Comparison of ENCODE assay signal across 9 mouse cellular contexts in the genomic region with DNA sequence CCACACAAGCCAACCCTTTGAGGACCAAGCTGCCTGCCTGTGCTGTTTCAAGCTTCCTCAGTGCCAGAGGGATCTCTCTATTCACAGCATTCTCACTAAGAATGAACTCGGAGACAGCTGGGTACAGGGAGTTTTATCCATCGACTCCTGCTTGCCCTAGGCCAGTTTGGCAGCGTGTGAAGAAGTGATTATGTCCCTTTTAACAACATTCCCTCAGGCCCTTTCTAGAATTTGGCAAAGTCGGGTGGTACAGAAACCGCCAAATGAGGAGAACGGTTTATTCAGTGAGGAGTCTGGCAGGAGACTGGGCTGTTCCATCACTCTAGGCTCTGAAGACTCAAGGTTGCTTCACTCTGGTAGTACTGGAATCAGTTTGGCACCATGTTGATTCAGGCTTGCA. TPM values are rescaled to one million over a fixed set of nuclear protein-coding genes. Genes with fewer than 3 reads are reported as not detected.
A peak's percentile ranks its signal among the peaks of the same experiment; 100 is the strongest.
DNase-seq lines count a peak whose midpoint lies in the region; ATAC-seq and TF ChIP-seq lines count a peak whose summit lies in the region.
"Had no signal": no experiment of that assay in that cellular context is flagged by ENCODE, and none has a peak within 500 bp of the region (broad histone marks: within the 10 kb centered on the region; RNA-seq: fewer than 3 reads in every experiment).

No protein-coding gene starts in this region.

- no peak for TF ChIP-seq CTCF in left cerebral cortex, adult 2 months (IDR thresholded peaks at IDR 0.05)

- no peak overlapping the region for H3K27ac ChIP-seq in forebrain, embryonic 10.5 days
- H3K27ac ChIP-seq in forebrain, embryonic 16.5 days (ENCODE audit: low read length) = no peak overlapping the region
- H3K27ac ChIP-seq in left cerebral cortex, adult 2 months = peak overlapping the region; percentile 90
- no peak overlapping the region for H3K27ac ChIP-seq in forebrain, embryonic 15.5 days (replicated peaks)
- no peak overlapping the region for H3K27ac ChIP-seq in midbrain, embryonic 15.5 days
- H3K27ac ChIP-seq: liver, embryonic 15.5 days had no signal

- no peak overlapping the region for H3K9ac ChIP-seq in forebrain, embryonic 16.5 days (replicated peaks; ENCODE audit: low read depth, low read length)
- no peak overlapping the region for H3K9ac ChIP-seq in forebrain, embryonic 15.5 days (replicated peaks)
- H3K9ac ChIP-seq in midbrain, embryonic 15.5 days = no peak overlapping the region
- H3K9ac ChIP-seq: liver, embryonic 15.5 days had no signal

- H3K4me3 ChIP-seq in forebrain, embryonic 10.5 days = peak overlapping the region; percentile 55
- no peak overlapping the region for H3K4me3 ChIP-seq in forebrain, embryonic 16.5 days (replicated peaks; ENCODE audit: low read length)
- H3K4me3 ChIP-seq in left cerebral cortex, adult 2 months = peak overlapping the region; percentile 29; the same call in 1 of the 2 replicates
- peak overlapping the region; percentile 41; the same call in 1 of the 2 replicates for H3K4me3 ChIP-seq in forebrain, embryonic 15.5 days
- H3K4me3 ChIP-seq in midbrain, embryonic 15.5 days = no peak overlapping the region

- no peaks in the 10 kb centered on the region for H3K9me3 ChIP-seq in forebrain, embryonic 10.5 days
- no peaks in the 10 kb centered on the region for H3K9me3 ChIP-seq in forebrain, embryonic 16.5 days (ENCODE audit: control insufficient read depth, low read length)
- H3K9me3 ChIP-seq in forebrain, embryonic 15.5 days = no peaks in the 10 kb centered on the region
- no peaks in the 10 kb centered on the region for H3K9me3 ChIP-seq in midbrain, embryonic 15.5 days
- H3K9me3 ChIP-seq: liver, embryonic 15.5 days had no signal

- intact Hi-C loops in left cerebral cortex, adult 2 months (cut with DNase I) = no loop called here

- peaks cover 98% of the 10 kb centered on the region for H3K27me3 ChIP-seq in forebrain, embryonic 10.5 days (ENCODE audit: poor library complexity, severe bottlenecking)
- peaks cover 68% of the 10 kb centered on the region for H3K27me3 ChIP-seq in forebrain, embryonic 16.5 days (replicated peaks; ENCODE audit: control insufficient read depth, insufficient read depth, low read length)
- peaks cover 70% of the 10 kb centered on the region for H3K27me3 ChIP-seq in forebrain, embryonic 15.5 days
- H3K27me3 ChIP-seq in midbrain, embryonic 15.5 days (replicated peaks) = peaks cover 79% of the 10 kb centered on the region

- WGBS in forebrain, embryonic 10.5 days = 15% methylated on average over 6 of the region's 6 CpGs
- 20% methylated on average over 6 of the region's 6 CpGs for WGBS in forebrain, embryonic 16.5 days
- WGBS in forebrain, embryonic 15.5 days = 14% methylated on average over 6 of the region's 6 CpGs
- WGBS in midbrain, embryonic 15.5 days = 26% methylated on average over 6 of the region's 6 CpGs

- ATAC-seq in forebrain, embryonic 16.5 days = no peak
- ATAC-seq in forebrain, embryonic 15.5 days (replicated peaks) = no peak
- no peak for ATAC-seq in midbrain, embryonic 15.5 days (replicated peaks)

- peaks cover 31% of the 10 kb centered on the region for H3K36me3 ChIP-seq in forebrain, embryonic 10.5 days (replicated peaks)
- H3K36me3 ChIP-seq in forebrain, embryonic 16.5 days (ENCODE audit: control insufficient read depth, insufficient read depth) = peaks cover 20% of the 10 kb centered on the region
- peaks cover 38% of the 10 kb centered on the region for H3K36me3 ChIP-seq in forebrain, embryonic 15.5 days
- peaks cover 35% of the 10 kb centered on the region for H3K36me3 ChIP-seq in midbrain, embryonic 15.5 days (replicated peaks)
- H3K36me3 ChIP-seq: liver, embryonic 15.5 days had no signal

- H3K4me1 ChIP-seq in forebrain, embryonic 10.5 days = peaks cover 33% of the 10 kb centered on the region
- H3K4me1 ChIP-seq in forebrain, embryonic 16.5 days (replicated peaks; ENCODE audit: control insufficient read depth, insufficient read depth, low read length) = peaks cover 19% of the 10 kb centered on the region
- peaks cover 22% of the 10 kb centered on the region for H3K4me1 ChIP-seq in forebrain, embryonic 15.5 days
- H3K4me1 ChIP-seq in midbrain, embryonic 15.5 days = peaks cover 25% of the 10 kb centered on the region

- no peak overlapping the region; the same call in 1 of the 2 replicates for H3K4me2 ChIP-seq in forebrain, embryonic 16.5 days (ENCODE audit: low read length)
- peak overlapping the region; percentile 70; the same call in 1 of the 2 replicates for H3K4me2 ChIP-seq in forebrain, embryonic 15.5 days (replicated peaks)
- peak overlapping the region; percentile 57; the same call in 1 of the 2 replicates for H3K4me2 ChIP-seq in midbrain, embryonic 15.5 days

- no peak for DNase-seq in forebrain, embryonic 10.5 days (ENCODE audit: extremely low spot score, low spot score)
- no peak for DNase-seq in left cerebral cortex, adult 2 months (ENCODE audit: extremely low spot score in 1 of 2, low spot score in 2 of 2)
- DNase-seq in left cerebral cortex, adult 9 months (ENCODE audit: low spot score in 2 of 2) = no peak
- no peak for DNase-seq in c-Kit-positive CD71-positive TER-119-positive erythroid progenitor cells, embryonic 14.5 days (ENCODE audit: low spot score)
- DNase-seq in embryo, embryonic 10.5 days (ENCODE audit: low spot score) = no peak

RNA-seq across cellular contexts. Expression of gene Gp1bb, which starts 2.0 kb away (rescaled TPM):
- polyA plus RNA-seq in forebrain, embryonic 10.5 days (2016; fragmentation: Nextera tagmentation; extraction: Ambion mirVana) = 3.0 and 3.2 TPM in 2 replicates
- polyA plus RNA-seq in forebrain, embryonic 16.5 days (2015; fragmentation: Nextera tagmentation; extraction: Ambion mirVana) = 8.0 and 9.5 TPM in 2 replicates
- 1 to 10 TPM; 1.1 to 1.8 TPM for total RNA-seq in left cerebral cortex, adult 2 months (2021)
- 9.7 and 10.1 TPM in 2 replicates for polyA plus RNA-seq in forebrain, embryonic 15.5 days (2015; fragmentation: Nextera tagmentation; extraction: Ambion mirVana)
- polyA plus RNA-seq in midbrain, embryonic 15.5 days (2015; fragmentation: Nextera tagmentation; extraction: Ambion mirVana) = 13.1 and 13.7 TPM in 2 replicates

RNA-seq across cellular contexts. Expression of gene Gm49601, which starts 6.0 kb away (rescaled TPM):
- 2.3 and 2.4 TPM in 2 replicates for polyA plus RNA-seq in forebrain, embryonic 10.5 days (2016; fragmentation: Nextera tagmentation; extraction: Ambion mirVana)
- polyA plus RNA-seq in forebrain, embryonic 16.5 days (2015; fragmentation: Nextera tagmentation; extraction: Ambion mirVana) = 16.9 and 23.4 TPM in 2 replicates
- total RNA-seq in left cerebral cortex, adult 2 months (2021) = 100 to 1,000 TPM; 260 to 297 TPM
- polyA plus RNA-seq in forebrain, embryonic 15.5 days (2015; fragmentation: Nextera tagmentation; extraction: Ambion mirVana) = 20.5 and 22.0 TPM in 2 replicates
- 22.8 and 23.3 TPM in 2 replicates for polyA plus RNA-seq in midbrain, embryonic 15.5 days (2015; fragmentation: Nextera tagmentation; extraction: Ambion mirVana)

RNA-seq across cellular contexts. Expression of gene Sept5, which starts 9.6 kb away (rescaled TPM):
- 21.0 and 21.5 TPM in 2 replicates for polyA plus RNA-seq in forebrain, embryonic 10.5 days (2016; fragmentation: Nextera tagmentation; extraction: Ambion mirVana)
- polyA plus RNA-seq in forebrain, embryonic 16.5 days (2015; fragmentation: Nextera tagmentation; extraction: Ambion mirVana) = 216 and 228 TPM in 2 replicates
- total RNA-seq in left cerebral cortex, adult 2 months (2021) = 100 to 1,000 TPM; 801 to 836 TPM
- polyA plus RNA-seq in forebrain, embryonic 15.5 days (2015; fragmentation: Nextera tagmentation; extraction: Ambion mirVana) = 194 and 203 TPM in 2 replicates
- polyA plus RNA-seq in midbrain, embryonic 15.5 days (2015; fragmentation: Nextera tagmentation; extraction: Ambion mirVana) = 223 and 229 TPM in 2 replicates

RNA-seq across cellular contexts. Expression of gene Tbx1, which starts 29.7 kb away (rescaled TPM):
- polyA plus RNA-seq in forebrain, embryonic 10.5 days (2016; fragmentation: Nextera tagmentation; extraction: Ambion mirVana) = 0.95 and 1.1 TPM in 2 replicates
- 0.28 and 0.56 TPM in 2 replicates for polyA plus RNA-seq in forebrain, embryonic 16.5 days (2015; fragmentation: Nextera tagmentation; extraction: Ambion mirVana)
- total RNA-seq in left cerebral cortex, adult 2 months (2021) = 1 to 10 TPM; 1.1 to 2.0 TPM
- polyA plus RNA-seq in forebrain, embryonic 15.5 days (2015; fragmentation: Nextera tagmentation; extraction: Ambion mirVana) = 0.70 and 0.93 TPM in 2 replicates
- polyA plus RNA-seq in midbrain, embryonic 15.5 days (2015; fragmentation: Nextera tagmentation; extraction: Ambion mirVana) = 0.80 and 0.98 TPM in 2 replicates

Comparison
In these comparisons a context has a peak if more than half of its experiments do, and no peak if none do; other contexts are left out.
1. H3K4me3 ChIP-seq: peak in forebrain, embryonic 10.5 days (single experiment), left cerebral cortex, adult 2 months (single experiment) and forebrain, embryonic 15.5 days (single experiment); none in forebrain, embryonic 16.5 days (single experiment) and midbrain, embryonic 15.5 days (single experiment).